Mouse (Mus musculus) neural tube, embryonic 12.5 days (tissue): ENCODE results near the gene Trmt61a. TPM values are rescaled to one million over a fixed set of nuclear protein-coding genes. Genes with fewer than 3 reads are reported as not detected.

ENCODE experiments used
- ATAC-seq: fragments of 200-750 bp; cut with Nextera tagmentation; 2 replicates; pipeline ENCODE4 v1.8.0; 2017; ENCODE audit warnings: low read depth, mild to moderate bottlenecking, moderate TSS enrichment, moderate library complexity; ENCODE audit not compliant: low FRiP score
- H3K27ac ChIP-seq: fragments of 300-500 bp; sonication (generic); 2 replicates; pipeline ENCODE4 v1.5.1; 2016
- H3K27me3 ChIP-seq: fragments of 300-500 bp; sonication (generic); replicated peaks from 2 replicates; pipeline ENCODE4 v1.6.1; 2016; ENCODE audit warnings: mild to moderate bottlenecking
- H3K36me3 ChIP-seq: fragments of 300-500 bp; sonication (generic); 2 replicates; pipeline ENCODE4 v1.6.1; 2016; ENCODE audit warnings: mild to moderate bottlenecking
- H3K4me1 ChIP-seq: fragments of 300-500 bp; sonication (generic); 2 replicates; pipeline ENCODE4 v1.6.1; 2016
- H3K4me2 ChIP-seq: fragments of 300-500 bp; sonication (generic); replicated peaks from 2 replicates; pipeline ENCODE4 v1.6.1; 2016; ENCODE audit warnings: mild to moderate bottlenecking
- H3K4me3 ChIP-seq: fragments of 300-500 bp; sonication (generic); 2 replicates; pipeline ENCODE4 v1.5.1; 2016
- H3K9ac ChIP-seq: fragments of 300-500 bp; sonication (generic); 2 replicates; pipeline ENCODE4 v1.6.1; 2016; ENCODE audit warnings: mild to moderate bottlenecking
- H3K9me3 ChIP-seq: fragments of 300-500 bp; sonication (generic); 2 replicates; pipeline ENCODE4 v1.6.1; 2016; ENCODE audit warnings: mild to moderate bottlenecking
- WGBS: fragments of 180-500 bp; shearing (Covaris S2); methylation state at CpG from one replicate; pipeline ENCODE4 v1.1.7; 2016; 5-methylcytosine and 5-hydroxymethylcytosine counted together
- polyA plus RNA-seq: library from polyadenylated mRNA; unstranded; fragments of >200 nt; fragmentation: Nextera tagmentation; extraction: Ambion mirVana; gene quantifications from 2 replicates; pipeline ENCODE4 v1.2.1, GENCODE M21; 2016

The Trmt61a gene
- polyA plus RNA-seq, 1 experiment from 2014 or later, result 12.0 TPM

GRCm38 (mm10) chr12:111666380-111666779 is 11.5 kb upstream of the Trmt61a start:
- no peak overlapping the region for H3K4me2 ChIP-seq
- H3K9me3 ChIP-seq, result no peaks in the 10 kb centered on the region
- peaks cover 44% of the 10 kb centered on the region for H3K36me3 ChIP-seq
- no peak overlapping the region for H3K27ac ChIP-seq
- ATAC-seq, result no peak
- H3K27me3 ChIP-seq, result no peaks in the 10 kb centered on the region
- no peak overlapping the region for H3K4me3 ChIP-seq
- peaks cover 32% of the 10 kb centered on the region for H3K4me1 ChIP-seq
- WGBS, result 78% methylated on average over 13 of the region's 13 CpGs
- H3K9ac ChIP-seq, result no peak overlapping the region

- ATAC-seq, result no peak
- Histone ChIP-seq H3K9ac (no peak overlapping the region; the same call in 1 of the 2 replicates), H3K9me3 (no peaks in the 10 kb centered on the region), H3K36me3 (peaks cover 37% of the 10 kb centered on the region), H3K27me3 (no peaks in the 10 kb centered on the region), H3K27ac (no peak overlapping the region), H3K4me2 (no peak overlapping the region), H3K4me1 (peaks cover 35% of the 10 kb centered on the region), H3K4me3 (no peak overlapping the region)
- 91% methylated on average over 5 of the region's 5 CpGs for WGBS
Measured at GRCm38 (mm10) chr12:111667421-111667820, 10.5 kb upstream of the Trmt61a start.

DNA sequence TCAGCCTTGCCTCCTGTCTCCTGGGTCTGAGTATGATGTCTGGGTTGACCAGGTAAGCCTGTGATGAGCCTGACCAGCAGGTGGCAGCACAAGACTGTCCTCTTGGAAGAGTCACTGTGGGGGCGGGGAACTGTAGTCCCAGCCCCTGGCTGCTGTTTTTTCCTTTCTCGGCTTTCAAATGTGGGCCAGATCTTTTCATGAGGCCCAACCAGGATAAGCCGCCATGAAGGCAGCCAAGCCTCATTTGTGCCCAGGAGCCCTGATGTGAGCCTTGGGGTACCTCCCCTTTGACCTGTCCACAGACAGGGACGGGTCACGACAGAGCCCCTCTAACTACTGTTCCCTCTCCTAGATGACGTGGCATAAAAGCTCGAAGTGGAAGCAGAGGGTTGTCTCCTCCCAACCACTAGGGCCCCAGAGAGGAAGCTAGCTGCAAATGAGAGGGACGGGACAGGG is 9.4 kb upstream of the Trmt61a start:
- no peaks in the 10 kb centered on the region for H3K9me3 ChIP-seq
- ATAC-seq, result peak; percentile 34; the same call in 1 of the 2 replicates
- H3K27me3 ChIP-seq, result no peaks in the 10 kb centered on the region
- H3K4me3 ChIP-seq, result peak overlapping the region; percentile 89
- peak overlapping the region; percentile 77 for H3K27ac ChIP-seq
- peak overlapping the region; percentile 95 for H3K9ac ChIP-seq
- H3K36me3 ChIP-seq, result peaks cover 37% of the 10 kb centered on the region
- peaks cover 42% of the 10 kb centered on the region for H3K4me1 ChIP-seq
- peak overlapping the region; percentile 95 for H3K4me2 ChIP-seq
- WGBS, result under 1% methylated on average over 8 of the region's 8 CpGs

DNA sequence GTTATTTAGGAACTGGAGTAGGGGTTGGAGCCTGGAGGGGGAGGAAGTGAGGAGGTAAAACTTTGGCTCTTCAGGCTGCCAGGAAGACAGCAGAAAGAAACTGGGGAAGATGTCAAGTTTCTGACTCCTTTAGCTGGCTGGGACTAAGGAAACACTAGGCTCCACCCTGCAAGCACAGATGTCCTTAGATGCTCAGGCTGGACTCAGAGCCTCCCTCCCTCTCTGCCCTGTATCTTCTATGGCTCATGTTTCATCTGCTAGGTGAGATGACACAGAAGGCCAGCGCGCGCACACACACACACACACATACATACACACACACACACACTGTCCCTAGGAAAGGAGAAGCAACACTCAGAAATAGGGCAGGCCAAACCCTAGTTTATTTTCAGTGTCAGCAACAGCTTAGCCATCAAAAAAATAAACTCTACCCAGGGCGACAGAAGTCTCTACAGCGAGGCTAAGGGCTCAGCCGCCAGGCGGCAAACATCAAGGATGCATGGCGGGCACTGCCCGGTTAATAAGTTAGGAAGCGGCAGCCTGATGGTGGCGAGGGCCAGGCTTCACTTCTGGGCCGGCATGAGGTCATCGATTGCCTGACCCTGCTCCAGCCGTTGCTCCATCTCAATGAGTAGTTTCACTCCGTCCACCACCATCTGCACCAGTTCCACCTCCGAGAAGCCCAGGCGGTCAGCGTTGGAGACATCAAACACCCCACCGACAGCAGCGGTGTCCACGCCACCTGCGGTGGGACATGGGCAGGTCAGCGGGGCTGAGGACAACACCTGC is 8.7 kb upstream of the Trmt61a start:
- H3K9me3 ChIP-seq, result no peaks in the 10 kb centered on the region
- H3K4me2 ChIP-seq, result peak overlapping the region; percentile 95
- H3K27ac ChIP-seq, result peak overlapping the region; percentile 77
- H3K36me3 ChIP-seq, result peaks cover 30% of the 10 kb centered on the region
- H3K4me1 ChIP-seq, result peaks cover 37% of the 10 kb centered on the region
- peak overlapping the region; percentile 89 for H3K4me3 ChIP-seq
- ATAC-seq, result no peak
- peaks cover 5% of the 10 kb centered on the region; the same call in 1 of the 2 replicates for H3K27me3 ChIP-seq
- 52% methylated on average over 23 of the region's 23 CpGs for WGBS
- H3K9ac ChIP-seq, result peak overlapping the region; percentile 95

- H3K9ac ChIP-seq, result peak overlapping the region; percentile 95
- H3K27ac ChIP-seq, result 0 out of 2 replicates have a peak overlapping the region, but pooled peaks have one; percentile 84
- peaks cover 5% of the 10 kb centered on the region; the same call in 1 of the 2 replicates for H3K27me3 ChIP-seq
Measured at GRCm38 (mm10) chr12:111669961-111670360, 7.9 kb upstream of the Trmt61a start.

DNA sequence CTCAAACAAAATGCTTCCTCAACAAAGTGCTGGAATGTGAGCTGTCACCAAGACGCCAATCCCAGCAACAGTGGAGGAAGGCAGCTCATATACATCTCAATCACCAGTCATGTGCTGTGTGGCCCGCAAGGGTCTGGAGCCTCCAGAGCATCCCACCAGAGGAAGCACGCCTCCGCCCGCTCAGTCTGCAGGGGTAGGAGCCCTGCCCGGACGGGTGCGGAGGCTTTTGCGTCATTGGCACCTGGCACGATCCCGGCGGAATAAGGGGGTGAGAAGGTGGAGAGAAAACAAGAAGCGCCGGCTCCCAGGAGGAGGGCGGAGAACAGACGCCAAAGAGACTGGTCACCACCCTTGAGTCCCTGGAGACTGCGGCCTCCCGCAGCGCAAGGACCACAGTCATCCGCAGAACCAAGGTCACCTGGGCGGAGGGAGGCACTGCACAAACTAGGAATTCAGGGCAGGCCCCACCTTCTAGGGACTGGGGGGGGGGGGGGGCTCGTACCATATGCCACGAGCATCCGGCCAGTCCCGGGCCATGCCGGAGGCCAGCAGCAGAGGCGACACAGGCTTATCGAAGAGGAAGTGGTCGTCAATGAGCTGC is 7.4 kb upstream of the Trmt61a start:
- no peak for ATAC-seq
- H3K27me3 ChIP-seq, result peaks cover 5% of the 10 kb centered on the region; the same call in 1 of the 2 replicates
- 2% methylated on average over 28 of the region's 29 CpGs for WGBS
- peak overlapping the region; percentile 95 for H3K4me2 ChIP-seq
- peak overlapping the region; percentile 84; the same call in 1 of the 2 replicates for H3K27ac ChIP-seq
- H3K36me3 ChIP-seq, result peaks cover 23% of the 10 kb centered on the region
- peaks cover 36% of the 10 kb centered on the region for H3K4me1 ChIP-seq
- H3K4me3 ChIP-seq, result peak overlapping the region; percentile 89
- peak overlapping the region; percentile 95 for H3K9ac ChIP-seq
- H3K9me3 ChIP-seq, result no peaks in the 10 kb centered on the region

More at GRCm38 (mm10) chr12:111669961-111670360, 7.9 kb upstream of the Trmt61a start:
- Histone ChIP-seq H3K4me1 (peaks cover 36% of the 10 kb centered on the region), H3K36me3 (peaks cover 25% of the 10 kb centered on the region), H3K9me3 (no peaks in the 10 kb centered on the region), H3K4me3 (peak overlapping the region; percentile 89), H3K4me2 (peak overlapping the region; percentile 95)
- no peak for ATAC-seq
- WGBS, result 39% methylated on average over 8 of the region's 8 CpGs

GRCm38 (mm10) chr12:111670976-111671375 is 6.9 kb upstream of the Trmt61a start:
- peak overlapping the region; percentile 84; the same call in 1 of the 2 replicates for H3K27ac ChIP-seq
- H3K27me3 ChIP-seq, result peaks cover 5% of the 10 kb centered on the region; the same call in 1 of the 2 replicates
- no peaks in the 10 kb centered on the region for H3K9me3 ChIP-seq
- peaks cover 36% of the 10 kb centered on the region for H3K4me1 ChIP-seq
- H3K9ac ChIP-seq, result peak overlapping the region; percentile 95
- WGBS, result 1% methylated on average over 35 of the region's 35 CpGs
- H3K36me3 ChIP-seq, result peaks cover 23% of the 10 kb centered on the region
- peak overlapping the region; percentile 95 for H3K4me2 ChIP-seq
- peak overlapping the region; percentile 89 for H3K4me3 ChIP-seq
- ATAC-seq, result peak; percentile 0; the same call in 1 of the 2 replicates

DNA sequence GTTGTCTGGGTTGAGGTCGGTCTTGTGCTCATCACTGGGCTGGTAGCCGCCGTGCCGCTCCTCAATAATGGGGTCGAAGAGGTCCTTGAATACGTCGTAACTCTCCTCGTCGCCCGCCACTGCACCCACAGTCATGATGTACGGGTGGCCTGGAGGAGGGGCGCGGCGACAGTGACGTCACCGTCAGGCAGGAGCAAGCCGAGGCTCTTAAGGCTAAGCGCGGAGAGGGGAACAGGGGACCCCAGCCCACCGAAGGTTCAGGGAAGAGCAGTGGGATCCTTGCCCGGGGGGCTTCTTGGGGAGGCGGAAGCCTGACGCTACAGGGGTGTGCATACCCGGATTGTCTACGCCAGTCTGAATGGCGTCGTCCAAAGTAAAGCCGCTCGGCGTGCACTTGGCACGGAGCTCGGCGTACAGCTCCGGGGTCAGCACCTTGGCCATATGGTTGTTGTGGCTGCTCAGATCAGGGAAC is 6.4 kb upstream of the Trmt61a start:
- peak overlapping the region; percentile 95 for H3K9ac ChIP-seq
- H3K27me3 ChIP-seq, result peaks cover 5% of the 10 kb centered on the region; the same call in 1 of the 2 replicates
- H3K4me1 ChIP-seq, result peaks cover 36% of the 10 kb centered on the region
- peak overlapping the region; percentile 89 for H3K4me3 ChIP-seq
- under 1% methylated on average over 34 of the region's 34 CpGs for WGBS
- peak overlapping the region; percentile 84 for H3K27ac ChIP-seq
- no peaks in the 10 kb centered on the region for H3K9me3 ChIP-seq
- H3K4me2 ChIP-seq, result peak overlapping the region; percentile 95
- peaks cover 23% of the 10 kb centered on the region for H3K36me3 ChIP-seq
- peak; percentile 61 for ATAC-seq

GRCm38 (mm10) chr12:111672176-111672575 is 5.7 kb upstream of the Trmt61a start, which contains the start of gene Ckb:
Gene Ckb (minus strand): TSS chr12:111672338.
- H3K9me3 ChIP-seq, result no peaks in the 10 kb centered on the region
- peaks cover 39% of the 10 kb centered on the region for H3K4me1 ChIP-seq
- peaks cover 5% of the 10 kb centered on the region; the same call in 1 of the 2 replicates for H3K27me3 ChIP-seq
- H3K36me3 ChIP-seq, result peaks cover 23% of the 10 kb centered on the region
- WGBS, result under 1% methylated on average over 31 of the region's 31 CpGs
- H3K4me2 ChIP-seq, result peak within 1 kb of the TSS; percentile 95
- peak within 1 kb of the TSS; percentile 84 for H3K27ac ChIP-seq
- peak within 1 kb of the TSS; percentile 95 for H3K9ac ChIP-seq
- peak; percentile 79 for ATAC-seq
- peak within 1 kb of the TSS; percentile 89 for H3K4me3 ChIP-seq

GRCm38 (mm10) chr12:111672581-111672980 is 5.3 kb upstream of the Trmt61a start:
- H3K4me3 ChIP-seq, result peak overlapping the region; percentile 89
- H3K36me3 ChIP-seq, result peaks cover 18% of the 10 kb centered on the region
- peak overlapping the region; percentile 95 for H3K9ac ChIP-seq
- WGBS, result 8% methylated on average over 12 of the region's 12 CpGs
- peaks cover 43% of the 10 kb centered on the region for H3K4me1 ChIP-seq
- H3K4me2 ChIP-seq, result peak overlapping the region; percentile 95
- H3K9me3 ChIP-seq, result no peaks in the 10 kb centered on the region
- H3K27me3 ChIP-seq, result peaks cover 5% of the 10 kb centered on the region; the same call in 1 of the 2 replicates
- ATAC-seq, result no peak
- peak overlapping the region; percentile 84; the same call in 1 of the 2 replicates for H3K27ac ChIP-seq

DNA sequence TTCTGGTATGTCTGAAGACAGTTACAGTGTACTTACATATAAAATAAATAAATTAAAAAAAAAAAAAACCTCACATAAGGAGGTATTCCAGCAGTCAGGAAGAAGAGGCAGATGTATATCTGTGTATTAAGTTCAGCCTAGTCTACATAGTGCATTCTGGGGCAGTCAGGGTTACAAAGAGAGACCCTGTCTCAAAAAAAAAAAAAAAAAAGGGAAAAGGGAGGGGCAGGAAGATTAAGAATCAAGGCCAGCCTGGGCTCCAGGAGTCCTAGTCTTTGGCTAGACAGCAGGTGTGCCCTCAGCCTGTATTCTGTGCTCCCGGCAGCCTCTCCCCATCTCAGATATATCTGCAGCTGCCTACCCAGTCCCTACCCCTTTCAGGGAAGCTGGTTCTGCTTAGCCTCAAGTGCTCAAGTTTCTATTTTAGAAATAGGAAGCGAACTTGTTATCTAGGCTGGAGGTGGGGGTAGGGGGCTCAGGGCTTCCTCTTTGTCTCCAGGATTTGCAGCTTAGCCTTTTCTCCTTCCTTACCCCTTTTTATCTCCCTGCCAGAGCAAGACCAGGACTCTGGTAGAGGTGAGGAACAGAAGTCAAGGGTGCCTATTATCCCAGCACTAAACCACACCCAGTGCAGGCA is 2.9 kb upstream of the Trmt61a start:
- Histone ChIP-seq H3K27me3 (peaks cover 5% of the 10 kb centered on the region; the same call in 1 of the 2 replicates), H3K4me2 (no peak overlapping the region), H3K4me1 (peaks cover 43% of the 10 kb centered on the region), H3K27ac (no peak overlapping the region), H3K9me3 (no peaks in the 10 kb centered on the region), H3K9ac (no peak overlapping the region), H3K36me3 (peaks cover 7% of the 10 kb centered on the region), H3K4me3 (no peak overlapping the region)
- no peak for ATAC-seq
- 73% methylated on average over 2 of the region's 2 CpGs for WGBS
